Mouse (Mus musculus) right cerebral cortex, postnatal 14 days (tissue): ENCODE data around the gene Atp6v1g3.
A peak's percentile ranks its signal among the peaks of the same experiment; 100 is the strongest.

Source experiments
- DNase-seq: peaks from one replicate; pipeline ENCODE4 v3.0.0; 2022

Atp6v1g3 gene

GRCm38 (mm10) chr1:138273438-138273837 is at the start of gene Atp6v1g3:
Gene Atp6v1g3 (plus strand): TSS chr1:138273738.
- DNase-seq: no peak

GRCm38 (mm10) chr1:138233051-138233450 is 40.5 kb upstream of the Atp6v1g3 start:
- DNase-seq: no peak

GRCm38 (mm10) chr1:138237252-138237651 is 36.3 kb upstream of the Atp6v1g3 start:
- DNase-seq: no peak

- DNase-seq: no peak
These were observed 29.6 kb upstream of the Atp6v1g3 start for GRCm38 (mm10) chr1:138243947-138244346.

- DNase-seq: peak; percentile 34
These were observed 29.1 kb upstream of the Atp6v1g3 start for GRCm38 (mm10) chr1:138244485-138244884.

GRCm38 (mm10) chr1:138245103-138245502 is 28.4 kb upstream of the Atp6v1g3 start:
- no peak for DNase-seq

GRCm38 (mm10) chr1:138245533-138245932 is 28.0 kb upstream of the Atp6v1g3 start:
- DNase-seq: peak; percentile 10

GRCm38 (mm10) chr1:138246438-138247164 is 26.9 kb upstream of the Atp6v1g3 start:
- no peak for DNase-seq

GRCm38 (mm10) chr1:138247699-138248483 is 25.6 kb upstream of the Atp6v1g3 start:
- DNase-seq: no peak

GRCm38 (mm10) chr1:138248770-138249169 is 24.8 kb upstream of the Atp6v1g3 start:
- no peak for DNase-seq

- no peak for DNase-seq
These were observed 22.6 kb upstream of the Atp6v1g3 start for GRCm38 (mm10) chr1:138250951-138251350.

GRCm38 (mm10) chr1:138256172-138256789 is 17.3 kb upstream of the Atp6v1g3 start:
- no peak for DNase-seq

GRCm38 (mm10) chr1:138258758-138259157 is 14.8 kb upstream of the Atp6v1g3 start:
- DNase-seq: no peak

GRCm38 (mm10) chr1:138261520-138261919 is 12.0 kb upstream of the Atp6v1g3 start:
- no peak for DNase-seq

- no peak for DNase-seq
These were observed 11.1 kb upstream of the Atp6v1g3 start for GRCm38 (mm10) chr1:138262408-138262807.

- no peak for DNase-seq
These were observed 6.0 kb upstream of the Atp6v1g3 start for GRCm38 (mm10) chr1:138267465-138268055.

GRCm38 (mm10) chr1:138274930-138275329 is 1.4 kb downstream of the Atp6v1g3 start:
- DNase-seq: no peak

- DNase-seq: no peak
These were observed 2.3 kb downstream of the Atp6v1g3 start for GRCm38 (mm10) chr1:138275859-138276258.

GRCm38 (mm10) chr1:138281139-138281538 is 7.6 kb downstream of the Atp6v1g3 start:
- DNase-seq: no peak

GRCm38 (mm10) chr1:138282413-138283141 is 9.0 kb downstream of the Atp6v1g3 start:
- no peak for DNase-seq

GRCm38 (mm10) chr1:138287665-138288064 is 14.1 kb downstream of the Atp6v1g3 start:
- DNase-seq: no peak

GRCm38 (mm10) chr1:138288721-138289120 is 15.2 kb downstream of the Atp6v1g3 start:
- no peak for DNase-seq
